Mouse (Mus musculus) monocyte, adult 5-6 weeks (primary cell): ENCODE data around the gene Pnpla3. TPM values are rescaled to one million over a fixed set of nuclear protein-coding genes. Genes with fewer than 3 reads are reported as not detected.

ENCODE experiments used
- ATAC-seq: fragments of 153-309, 156-312 bp; replicated peaks from 2 replicates; pipeline ENCODE4 v1.8.0; 2017; ENCODE audit warnings: mild to moderate bottlenecking; ENCODE audit not compliant: low TSS enrichment, insufficient number of reproducible peaks, severe bottlenecking, poor library complexity, low FRiP score
- total RNA-seq: library from RNA; stranded (forward); fragments of 200-1000, 200-491, 200-594 nt; gene quantifications from 3 replicates; pipeline ENCODE4 v1.2.3, GENCODE M21; 2017

The Pnpla3 gene
- total RNA-seq, 1 experiment from 2014 or later = not detected

- ATAC-seq = no peak
Measured at GRCm38 (mm10) chr15:84234794-84235581, 67.4 kb downstream of the Pnpla3 start.

- peak; percentile 98 for ATAC-seq
Measured at GRCm38 (mm10) chr15:84235646-84236045, 68.0 kb downstream of the Pnpla3 start.

Other genes with a start within 250 kb of the Pnpla3 start
- gene Efcab6, start 102.5 kb upstream of the Pnpla3 start, total RNA-seq = 0.19 to 0.48 TPM (median 0.43 TPM) in 3 replicates
- 0.32 to 2.5 TPM (median 0.49 TPM) in 3 replicates for gene Sult4a1, start 62.1 kb upstream of the Pnpla3 start, total RNA-seq
- not detected in 3 replicates for gene Pnpla5, start 44.7 kb upstream of the Pnpla3 start, total RNA-seq
- gene Samm50, start 24.4 kb downstream of the Pnpla3 start, total RNA-seq = 27.7 to 36.4 TPM (median 29.5 TPM) in 3 replicates
- 6.7 to 45.7 TPM (median 7.8 TPM) in 3 replicates for gene Parvb, start 64.2 kb downstream of the Pnpla3 start, total RNA-seq
- 54.1 to 106 TPM (median 56.9 TPM) in 3 replicates for gene Parvg, start 156.2 kb downstream of the Pnpla3 start, total RNA-seq